Mouse (Mus musculus): ENCODE results near the gene Fasn.
A peak's percentile ranks its signal among the peaks of the same experiment; 100 is the strongest.
"Not testable (repeated sequence)": the region's sequence is repeated elsewhere in the genome, so short reads cannot be mapped to it uniquely, and the experiment has no call there.

Fasn gene

DNA sequence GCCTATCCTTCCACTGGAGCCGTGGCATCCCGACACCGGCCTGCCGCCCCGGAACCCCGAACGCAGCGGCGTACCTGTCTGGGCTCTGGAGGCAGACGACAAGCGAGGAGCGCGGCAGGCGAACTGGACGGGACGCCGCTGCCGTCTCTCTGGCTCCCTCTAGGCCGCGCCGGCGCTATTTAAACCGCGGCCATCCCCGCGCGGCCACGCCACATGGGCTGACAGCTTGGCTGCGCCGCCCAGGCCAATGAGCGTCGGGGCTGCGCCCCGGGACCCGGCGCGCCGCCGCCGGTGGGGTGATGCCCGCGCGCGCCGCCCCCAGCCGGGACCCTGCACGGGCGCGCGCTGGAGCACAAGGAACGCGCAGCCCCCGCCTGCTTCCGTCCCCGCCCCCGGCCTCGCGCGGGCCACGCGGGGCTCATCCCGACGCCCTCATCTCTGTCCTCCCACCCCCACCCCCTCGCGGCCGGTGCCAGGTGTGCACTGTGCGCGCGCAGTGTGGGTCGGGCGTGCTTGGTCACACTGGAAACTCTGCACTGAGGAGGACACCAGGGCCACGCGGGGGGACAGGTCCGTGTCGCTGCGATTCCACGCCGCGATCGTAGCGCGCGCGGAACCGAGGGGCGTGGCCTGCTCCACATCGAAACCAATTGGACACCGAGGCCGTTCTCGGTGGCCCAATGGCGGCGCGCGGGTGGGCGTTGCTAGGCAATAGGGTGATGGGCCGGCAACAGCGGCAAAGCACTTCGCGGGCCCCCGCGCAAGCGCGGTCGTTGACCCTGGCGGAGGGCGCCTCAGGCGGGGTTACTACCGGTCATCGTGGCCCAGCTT, at the start of gene Fasn:
TSS of gene Fasn (minus strand) at position 592 of the 831 bp plus-strand sequence.
- DNase-seq (ENCODE audit: low read depth, low spot score) = peak; percentile 97

DNA sequence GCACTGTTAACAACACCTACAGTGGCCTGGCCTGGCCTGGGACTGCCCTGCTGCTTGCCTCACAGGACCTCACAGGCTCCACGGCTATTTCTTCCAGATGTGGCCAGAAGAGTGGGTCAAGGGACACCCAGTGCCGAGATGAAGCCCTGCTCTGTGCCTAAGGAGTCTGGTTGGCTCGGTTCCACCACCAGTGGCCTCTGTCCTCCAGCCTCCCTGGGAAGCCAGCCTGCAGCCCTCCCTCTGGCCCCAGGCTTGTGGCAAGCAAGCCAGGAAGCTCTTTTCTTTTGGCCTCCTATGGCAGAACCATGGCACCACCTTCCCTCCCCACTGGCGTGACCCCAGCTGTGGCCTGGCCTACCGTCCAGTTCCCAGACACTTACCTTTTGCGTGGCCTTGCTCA, 48.9 kb upstream of the Fasn start:
- no peak for DNase-seq (ENCODE audit: low read depth, low spot score)

DNA sequence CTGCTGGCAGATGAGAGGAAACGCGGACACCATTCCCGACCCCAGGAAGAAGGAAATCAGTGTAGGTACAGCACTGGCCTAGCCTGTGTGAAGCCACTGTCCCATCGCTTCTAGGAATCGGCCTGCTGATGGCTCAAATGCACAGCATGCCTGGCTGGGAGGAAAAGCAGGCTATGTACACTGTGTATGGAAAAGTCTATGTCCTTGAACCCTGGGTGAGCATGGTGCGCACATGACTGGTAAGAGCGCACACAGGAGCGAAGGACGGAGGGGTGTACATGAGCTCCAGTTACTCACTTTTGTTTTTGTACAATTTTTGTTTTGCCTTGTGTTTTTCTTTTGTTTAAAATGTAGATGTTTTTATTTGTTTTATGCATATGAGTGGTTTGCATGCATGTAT, 47.2 kb upstream of the Fasn start:
- no peak for DNase-seq (ENCODE audit: low read depth, low spot score)

DNA sequence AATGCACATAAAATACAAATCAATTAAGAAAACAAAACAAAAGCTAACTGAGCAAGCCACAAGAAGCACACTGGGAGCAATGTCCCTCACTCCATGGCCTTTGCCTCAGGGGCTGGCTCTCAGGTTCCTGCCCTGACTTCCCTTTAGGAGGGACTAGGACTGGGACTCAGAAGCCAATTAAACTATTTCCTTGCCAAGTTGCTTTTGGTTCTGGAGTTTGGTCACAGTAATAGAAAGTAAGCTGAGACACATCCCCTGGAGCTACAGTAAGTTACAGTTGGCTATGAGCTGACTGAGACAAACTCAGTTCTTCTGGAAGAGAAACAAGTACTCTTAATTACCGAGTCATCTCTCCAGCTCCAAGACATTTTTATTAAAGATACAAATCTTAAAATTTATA, 41.5 kb upstream of the Fasn start:
- DNase-seq (ENCODE audit: low read depth, low spot score) = no peak

DNA sequence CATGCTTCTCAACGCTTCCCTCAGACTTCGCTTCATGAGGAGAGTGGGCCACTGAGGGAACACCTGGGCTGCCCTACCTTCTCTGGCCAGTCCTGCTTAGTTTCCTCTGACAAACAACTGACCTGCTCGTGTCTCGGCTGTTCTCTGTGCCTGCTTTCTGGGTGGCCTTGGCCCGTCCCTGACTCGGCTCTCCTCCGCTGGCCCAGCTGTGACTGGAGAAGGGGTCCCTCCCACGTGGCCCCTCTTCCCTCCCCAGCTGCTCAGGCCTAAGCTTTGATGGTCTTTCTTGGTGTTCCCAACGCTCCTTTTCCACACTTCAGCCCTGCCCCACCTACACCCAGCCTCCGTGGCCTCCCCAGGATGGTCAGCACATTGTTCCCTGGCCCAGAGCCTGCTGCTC, 38.5 kb upstream of the Fasn start:
- DNase-seq (ENCODE audit: low read depth, low spot score) = no peak

DNA sequence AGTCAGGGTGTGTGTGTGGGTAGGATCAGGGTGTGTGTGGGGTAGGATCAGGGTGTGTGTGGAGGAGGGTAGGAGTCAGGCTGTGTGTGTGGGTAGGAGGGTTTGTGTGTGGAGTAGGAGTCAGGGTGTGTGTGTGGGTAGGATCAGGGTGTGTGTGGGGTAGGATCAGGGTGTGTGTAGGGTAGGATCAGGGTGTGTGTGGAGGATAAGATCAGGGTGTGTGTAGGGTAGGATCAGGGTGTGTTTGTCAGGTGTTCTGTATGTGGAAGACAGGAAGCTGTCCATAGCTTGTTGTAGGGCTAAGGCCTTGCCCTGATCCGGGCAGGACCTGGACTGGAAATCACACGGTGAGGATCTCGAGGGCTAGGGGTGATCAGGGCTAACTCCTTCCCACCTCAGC, 31.6 kb upstream of the Fasn start:
- DNase-seq (ENCODE audit: low read depth, low spot score) = not testable (repeated sequence)

DNA sequence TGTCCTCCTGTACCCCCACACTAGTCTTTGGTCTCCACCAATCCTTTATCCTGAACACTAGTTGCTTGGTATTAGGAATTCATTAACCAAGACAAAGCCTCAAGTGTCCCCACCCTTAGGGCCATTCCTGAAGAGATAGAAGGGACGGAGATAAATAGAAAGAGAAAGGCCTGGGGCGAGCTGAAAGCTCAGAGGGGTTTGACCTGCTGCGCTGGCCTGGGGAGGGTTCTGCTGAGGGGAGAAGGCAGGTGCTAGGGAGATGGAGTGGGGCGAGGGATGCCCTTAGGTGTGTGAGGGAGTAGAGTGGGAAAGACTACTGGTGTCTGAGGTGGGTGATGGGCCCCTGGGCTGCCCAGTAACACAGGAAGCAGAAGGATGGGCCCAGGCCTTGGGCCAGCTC, 29.4 kb upstream of the Fasn start:
- no peak for DNase-seq (ENCODE audit: low read depth, low spot score)

DNA sequence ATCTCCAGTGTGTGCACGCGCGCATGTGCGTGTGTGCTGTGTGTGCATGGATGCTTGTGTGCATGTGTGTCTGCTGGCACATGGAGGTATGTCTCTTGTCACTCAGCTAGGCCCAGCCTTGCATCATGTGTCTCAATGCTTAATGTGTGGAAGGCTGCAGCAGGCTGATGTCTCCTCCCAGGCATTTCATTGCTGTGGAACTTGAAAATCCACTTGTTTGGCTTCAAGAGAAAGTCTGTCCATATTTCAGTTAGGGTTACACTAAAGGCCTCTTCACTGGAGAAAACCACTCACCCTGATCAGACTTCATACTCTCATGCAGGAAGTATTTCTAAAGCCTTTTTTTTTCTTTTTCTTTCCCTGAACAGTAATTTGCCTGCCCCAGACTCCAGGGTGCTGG, 28.8 kb upstream of the Fasn start:
- no peak for DNase-seq (ENCODE audit: low read depth, low spot score)

DNA sequence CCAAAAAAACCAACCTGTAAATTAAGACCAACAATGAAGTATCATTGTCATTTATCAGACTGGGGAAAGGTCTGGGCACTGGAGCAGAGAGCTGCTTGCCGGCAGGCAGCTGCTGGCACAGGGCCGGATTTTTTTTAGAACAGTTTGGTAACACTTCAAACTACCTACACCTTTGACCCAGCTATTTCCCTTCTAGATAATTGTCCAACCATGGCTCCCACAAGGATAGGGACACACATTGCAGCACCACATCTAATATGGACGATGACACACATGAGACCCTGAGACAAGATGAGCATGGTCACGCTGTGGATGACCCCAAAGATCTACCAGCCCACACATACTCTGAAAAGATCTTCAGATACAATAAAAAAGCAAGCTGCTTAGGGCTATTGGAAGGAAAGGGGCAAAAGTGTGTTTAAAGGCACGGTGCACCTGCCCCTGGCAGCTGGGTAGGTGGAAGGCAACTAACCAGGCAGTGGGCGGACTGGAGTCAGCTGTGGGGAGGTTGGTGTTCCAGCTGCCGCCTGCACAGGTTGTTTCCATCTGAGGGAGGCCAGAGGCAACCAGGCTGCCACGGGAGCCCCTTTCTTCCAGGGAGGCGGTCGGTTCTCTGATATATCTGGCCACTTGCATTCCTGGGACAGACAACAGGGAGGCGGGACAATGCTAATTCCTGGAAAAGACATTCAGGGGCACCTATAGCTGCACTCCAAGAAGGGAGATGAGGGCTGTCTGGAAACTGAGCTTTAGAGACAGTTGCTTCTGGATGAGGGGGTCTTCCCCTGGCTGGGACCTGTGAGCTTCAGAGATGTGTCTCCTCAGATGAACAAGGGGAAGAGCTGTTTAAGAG, 28.0 kb upstream of the Fasn start:
- DNase-seq (ENCODE audit: low read depth, low spot score) = peak; percentile 64

DNA sequence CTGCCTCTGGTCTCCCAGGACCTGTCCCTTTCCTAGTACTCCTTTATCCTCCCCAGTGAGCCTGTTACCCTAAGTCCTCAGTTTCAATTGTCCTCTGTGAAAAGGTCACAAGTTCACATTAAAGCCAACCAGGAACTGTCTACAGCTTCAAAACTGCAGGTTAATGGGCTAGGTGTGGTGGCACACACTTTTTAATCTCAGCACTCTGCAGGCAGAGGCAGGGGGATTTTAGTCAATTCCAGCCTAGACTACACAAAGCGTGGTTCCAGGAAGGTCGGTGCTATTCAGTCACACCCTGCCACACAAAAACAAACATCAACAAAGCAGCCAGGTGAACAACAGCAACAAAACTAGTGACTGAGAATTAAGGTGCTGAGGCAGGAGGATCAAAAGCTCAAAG, 27.2 kb upstream of the Fasn start:
- no peak for DNase-seq (ENCODE audit: low read depth, low spot score)

DNA sequence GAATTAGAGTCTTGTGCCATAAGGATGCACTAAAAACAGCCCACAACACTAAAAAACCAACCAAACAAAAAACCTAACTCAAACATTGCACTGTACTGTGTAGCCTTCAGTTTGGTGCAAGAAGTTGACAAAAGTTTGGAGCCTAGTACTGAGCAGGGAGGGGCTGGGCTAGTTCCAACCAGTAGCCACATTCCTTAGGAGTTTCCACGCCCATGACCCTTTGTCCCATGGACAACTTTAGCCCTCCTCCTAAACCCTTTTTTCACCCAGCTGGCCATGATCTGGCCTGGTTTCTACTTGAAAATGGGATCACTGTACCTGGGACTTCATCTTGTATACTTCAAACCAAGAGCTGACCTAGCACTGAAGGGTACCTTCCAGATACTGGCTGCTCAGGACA, 26.8 kb upstream of the Fasn start:
- DNase-seq (ENCODE audit: low read depth, low spot score) = no peak

DNA sequence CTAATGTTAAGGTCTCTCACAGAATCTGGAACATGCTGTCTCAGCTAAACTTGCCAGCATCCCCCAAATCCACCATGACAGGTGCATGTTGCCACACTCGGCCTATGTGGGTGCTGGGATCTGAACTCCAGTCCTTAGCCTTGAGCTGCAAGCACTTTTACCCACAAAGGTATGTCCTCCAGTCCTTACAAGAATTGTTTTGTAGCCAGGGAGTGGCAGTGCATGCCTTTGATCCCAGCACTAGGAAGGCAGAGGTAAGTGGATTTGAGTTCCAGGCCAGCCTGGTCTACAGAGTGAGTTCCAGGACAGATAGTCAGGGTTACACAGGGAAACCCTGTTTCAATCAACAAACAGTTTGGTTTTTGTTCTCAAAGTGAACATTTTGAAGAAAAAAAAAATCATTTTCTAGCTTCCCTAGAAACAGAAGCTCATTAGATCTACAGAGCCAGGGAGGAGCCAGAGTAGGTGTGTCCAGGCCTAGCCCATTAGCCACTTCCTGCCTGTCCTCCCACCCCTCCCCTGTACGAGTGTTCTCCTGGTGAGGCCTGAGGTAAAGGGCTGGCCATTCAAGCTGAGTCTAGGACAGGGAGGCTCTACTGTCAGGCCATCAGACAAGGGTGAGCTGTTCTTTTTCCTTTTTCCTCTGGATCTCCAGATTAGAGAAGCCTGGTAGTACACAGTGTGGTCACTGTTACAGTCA, 26.1 kb upstream of the Fasn start:
- DNase-seq (ENCODE audit: low read depth, low spot score) = peak; percentile 57

DNA sequence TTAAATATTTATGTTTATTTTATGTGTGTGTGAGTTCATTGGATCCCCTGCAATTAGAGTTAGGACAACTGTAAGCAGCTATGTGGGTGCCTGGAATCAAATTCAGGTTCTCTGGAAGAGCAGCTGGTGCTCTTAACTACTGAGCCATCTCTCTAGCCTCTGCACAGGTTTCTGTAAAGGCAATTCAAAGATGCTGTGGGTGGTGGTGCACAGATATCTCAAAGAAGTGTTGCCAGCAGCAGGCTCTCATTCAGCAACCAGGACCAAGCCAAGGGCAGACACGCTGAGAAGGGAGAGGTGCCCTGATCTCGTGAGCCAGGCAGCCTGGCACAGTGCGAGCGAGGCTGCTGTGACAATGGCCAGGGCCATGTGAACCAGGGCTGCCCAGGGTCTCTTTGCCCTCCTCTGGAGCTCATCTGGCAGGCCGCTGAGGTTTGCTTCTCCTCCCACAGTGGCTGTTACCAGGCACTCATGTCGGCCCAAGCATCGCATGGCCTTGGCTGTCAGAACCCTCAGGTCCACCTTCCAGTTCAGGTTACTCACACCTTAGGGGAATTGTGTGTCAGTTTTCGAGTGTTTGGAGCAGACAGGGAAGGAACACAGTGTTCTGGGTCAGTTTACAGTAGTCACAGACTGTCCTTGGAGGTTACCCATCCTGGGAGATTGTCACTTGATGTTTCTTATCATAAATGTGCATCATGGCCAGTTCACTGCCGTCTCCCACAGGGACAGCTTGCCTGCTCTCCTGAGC, 22.6 kb upstream of the Fasn start:
- DNase-seq (ENCODE audit: low read depth, low spot score) = no peak

DNA sequence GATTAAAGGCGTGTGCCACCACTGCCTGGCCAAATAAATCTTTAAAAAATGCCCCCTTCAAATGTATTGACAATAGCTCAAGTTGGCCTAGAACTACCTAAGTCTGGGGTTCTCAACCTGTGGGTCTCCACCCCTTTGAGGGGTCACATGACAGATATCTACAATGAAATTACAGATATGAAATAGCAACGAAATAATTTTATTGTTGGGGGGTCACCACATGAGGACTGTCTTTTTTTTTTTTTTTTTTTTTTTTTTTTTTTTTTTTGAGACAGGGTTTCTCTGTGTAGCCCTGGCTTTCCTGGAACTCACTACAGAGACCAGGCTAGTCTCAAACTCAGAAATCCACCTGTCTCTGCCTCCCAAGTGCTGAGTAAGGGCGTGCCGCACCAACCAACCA, 20.0 kb upstream of the Fasn start:
- no peak for DNase-seq (ENCODE audit: low read depth, low spot score)

DNA sequence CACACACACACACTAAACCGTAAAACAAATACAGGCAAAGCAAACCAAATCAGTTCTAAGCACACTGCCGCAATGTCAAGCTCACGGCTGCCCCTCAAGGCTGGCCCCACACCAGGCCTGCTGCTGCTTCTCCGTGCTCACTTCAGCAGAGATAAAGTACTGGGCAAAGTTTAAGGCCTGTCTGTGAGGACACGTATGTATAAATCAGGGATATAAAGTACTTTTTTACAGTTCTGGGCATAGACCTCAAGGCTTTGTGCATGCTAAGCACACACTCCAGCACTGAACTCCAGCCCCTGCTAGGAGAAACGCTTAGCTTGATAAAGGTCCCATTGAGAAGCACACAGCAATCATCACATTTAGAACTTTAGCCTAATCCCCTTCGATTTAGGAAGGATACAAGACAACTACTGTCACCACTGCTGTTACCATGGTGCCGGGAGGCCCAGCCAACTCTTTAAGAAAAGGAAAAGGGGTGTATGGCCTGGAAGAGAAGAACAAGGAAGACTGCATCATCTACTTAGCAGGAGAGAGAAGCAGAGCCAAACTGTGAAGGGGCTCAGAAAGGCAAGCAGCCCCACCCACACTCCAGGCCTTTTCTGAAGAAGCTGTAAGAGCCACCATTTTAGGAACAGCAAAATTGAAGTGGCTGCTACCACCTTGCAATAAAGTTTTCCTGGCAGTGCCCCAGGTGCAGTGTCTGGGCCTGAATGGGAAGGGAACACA, 9.4 kb upstream of the Fasn start:
- no peak for DNase-seq (ENCODE audit: low read depth, low spot score)

DNA sequence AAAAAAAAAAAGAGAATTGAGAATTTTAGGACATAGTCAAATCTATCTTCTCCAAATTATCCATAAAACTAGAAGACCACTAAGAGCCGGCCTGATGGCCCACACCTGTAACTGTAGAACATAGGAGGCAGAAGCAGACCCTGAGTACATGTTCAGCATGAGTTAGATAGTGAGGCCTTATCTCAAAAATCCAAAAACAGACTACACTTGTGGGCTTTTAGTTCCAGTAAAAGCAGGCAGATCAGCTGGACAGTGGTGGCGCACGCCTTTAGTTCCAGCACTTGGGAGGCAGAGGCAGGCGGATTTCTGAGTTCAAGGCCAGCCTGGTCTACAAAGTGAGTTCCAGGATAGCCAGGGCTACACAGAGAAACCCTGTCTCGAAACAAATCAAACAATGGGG, 8.6 kb upstream of the Fasn start:
- not testable (repeated sequence) for DNase-seq (ENCODE audit: low read depth, low spot score)

DNA sequence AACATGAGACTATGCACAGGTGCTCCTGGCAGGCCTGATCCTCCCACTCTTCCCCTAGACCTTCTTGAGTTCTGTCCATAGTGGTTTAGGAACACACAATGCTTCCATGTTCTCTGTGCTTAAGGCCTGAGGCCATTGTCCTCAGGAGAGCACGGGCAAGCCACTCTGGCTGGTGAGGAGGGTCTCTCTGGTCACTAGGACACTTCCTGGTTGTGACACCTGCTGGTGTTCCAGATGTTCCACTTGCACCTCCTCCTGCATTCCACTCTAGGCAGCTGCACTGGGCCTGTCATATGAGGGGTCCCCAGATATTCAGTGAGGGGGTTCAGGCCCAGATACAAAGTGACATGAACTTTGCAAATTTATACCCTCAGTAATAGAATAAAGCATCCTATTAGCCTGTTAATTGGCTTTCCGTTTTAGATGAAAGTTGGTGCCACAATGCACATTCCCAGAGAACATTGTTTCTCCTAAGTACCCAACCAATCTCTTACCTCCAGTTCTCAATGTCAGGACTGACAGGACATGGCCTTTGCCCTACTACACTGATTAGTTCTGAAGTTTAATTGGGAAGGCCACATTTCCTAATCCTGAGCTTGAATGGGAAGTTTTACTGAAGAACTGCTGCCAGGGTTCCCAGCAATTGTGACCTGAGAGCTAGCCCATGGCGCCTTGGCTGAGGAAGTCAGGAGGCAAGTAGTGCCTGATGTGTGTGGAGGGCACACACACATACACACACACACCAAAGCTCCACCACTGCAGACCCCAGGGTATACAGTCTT, 7.5 kb upstream of the Fasn start:
- no peak for DNase-seq (ENCODE audit: low read depth, low spot score)

DNA sequence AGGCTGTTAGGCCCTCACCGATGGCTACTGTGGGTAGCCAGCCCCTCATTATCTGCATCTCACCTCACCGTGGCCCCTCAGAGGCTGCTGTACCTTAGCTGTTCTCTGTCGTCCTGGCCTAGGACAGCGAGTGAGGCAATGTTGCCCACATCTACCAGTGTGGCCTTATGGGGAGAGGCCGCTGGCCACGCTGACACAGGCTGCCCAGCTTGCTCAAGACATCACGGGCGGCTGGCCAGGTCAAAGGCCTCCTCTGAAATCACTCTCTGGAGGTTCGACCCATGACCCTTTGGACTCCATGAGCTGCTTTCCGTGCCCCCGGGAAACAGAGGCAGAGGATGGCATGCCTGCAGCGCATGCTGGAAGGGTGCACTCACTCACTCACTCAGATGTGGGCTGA, 6.3 kb upstream of the Fasn start:
- no peak for DNase-seq (ENCODE audit: low read depth, low spot score)

DNA sequence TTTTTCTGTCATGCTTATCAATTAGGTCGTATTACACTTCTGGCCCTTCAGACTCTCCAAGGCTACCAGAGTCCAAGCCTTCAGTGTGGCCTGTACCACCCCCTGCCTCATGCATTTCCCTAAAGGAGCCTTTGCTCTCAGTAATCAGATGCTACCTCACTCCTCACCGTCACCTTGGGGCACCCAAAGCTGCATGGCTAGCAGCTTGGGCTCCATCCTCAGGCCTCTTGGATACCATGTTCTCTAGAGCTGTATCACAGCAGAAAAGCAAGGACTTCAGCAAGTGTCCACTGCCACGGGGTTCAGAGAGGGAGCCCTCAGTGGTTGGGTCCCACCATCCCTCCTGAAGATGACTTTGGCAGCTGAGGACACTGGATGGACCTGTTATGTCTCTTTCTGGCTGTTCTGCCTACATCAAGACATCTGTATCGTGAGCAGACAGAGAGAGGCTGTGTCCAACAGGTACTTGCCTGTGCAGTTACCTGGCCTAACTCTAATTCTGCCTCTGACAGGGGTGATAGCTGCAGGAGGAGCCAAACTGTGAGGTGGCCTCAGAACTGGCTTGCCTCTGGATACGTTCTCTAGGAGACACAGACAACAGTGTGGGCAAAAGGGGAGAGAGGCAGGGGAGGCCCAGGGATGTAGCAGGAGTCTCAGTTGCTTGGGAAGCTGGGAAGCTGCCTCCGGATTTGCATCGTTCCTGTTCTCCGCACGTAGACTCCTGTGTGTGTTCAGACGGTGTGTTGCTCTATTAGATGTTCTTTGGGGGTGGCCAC, 5.6 kb upstream of the Fasn start:
- DNase-seq (ENCODE audit: low read depth, low spot score) = no peak

All from A20 (cell line).